Mouse (Mus musculus): Measurements from ENCODE around the gene Sorcs2. TPM values are rescaled to one million over a fixed set of nuclear protein-coding genes. Genes with fewer than 3 reads are reported as not detected.

Sorcs2 gene
- polyA plus RNA-seq, 1 experiment from 2014 or later, result 5.1 TPM

DNA sequence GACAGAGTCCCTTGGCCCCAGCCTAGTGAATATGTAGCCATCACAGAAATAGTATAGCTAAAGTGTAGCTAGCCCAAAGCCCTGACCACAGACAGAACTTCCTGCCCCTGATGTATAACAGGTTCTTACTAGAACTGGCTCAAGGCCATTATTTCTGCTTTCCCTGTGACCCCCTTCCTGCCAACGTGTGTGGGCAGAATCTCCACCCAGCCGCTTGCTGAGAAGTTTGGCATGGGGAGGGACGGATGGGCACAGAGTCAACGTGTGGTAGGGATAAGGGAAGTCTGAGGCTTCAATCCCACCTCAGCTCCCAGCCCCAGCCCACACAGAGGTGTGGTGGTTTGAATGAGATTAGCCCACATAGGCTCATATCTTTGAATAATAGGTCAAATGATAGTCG, 26.2 kb downstream of the Sorcs2 start:
- Histone ChIP-seq H3K27me3 (replicated peaks; ENCODE audit: control insufficient read depth, insufficient read depth, low read length) (no peaks in the 10 kb centered on the region), H3K9ac (ENCODE audit: low read length) (no peak overlapping the region), H3K27ac (ENCODE audit: low read depth, low read length) (no peak overlapping the region), H3K4me3 (ENCODE audit: low read depth, low read length) (no peak overlapping the region), H3K36me3 (ENCODE audit: control insufficient read depth, insufficient read depth, low read length) (no peaks in the 10 kb centered on the region), H3K4me1 (ENCODE audit: control insufficient read depth, insufficient read depth, low read length) (peaks cover 16% of the 10 kb centered on the region), H3K9me3 (replicated peaks; ENCODE audit: control insufficient read depth, low read length) (no peaks in the 10 kb centered on the region), H3K4me2 (ENCODE audit: low read length) (no peak overlapping the region)
- ATAC-seq (no peak), DNase-seq (ENCODE audit: low spot score) (no peak)
- WGBS, result 85% methylated on average over 5 of the region's 5 CpGs

DNA sequence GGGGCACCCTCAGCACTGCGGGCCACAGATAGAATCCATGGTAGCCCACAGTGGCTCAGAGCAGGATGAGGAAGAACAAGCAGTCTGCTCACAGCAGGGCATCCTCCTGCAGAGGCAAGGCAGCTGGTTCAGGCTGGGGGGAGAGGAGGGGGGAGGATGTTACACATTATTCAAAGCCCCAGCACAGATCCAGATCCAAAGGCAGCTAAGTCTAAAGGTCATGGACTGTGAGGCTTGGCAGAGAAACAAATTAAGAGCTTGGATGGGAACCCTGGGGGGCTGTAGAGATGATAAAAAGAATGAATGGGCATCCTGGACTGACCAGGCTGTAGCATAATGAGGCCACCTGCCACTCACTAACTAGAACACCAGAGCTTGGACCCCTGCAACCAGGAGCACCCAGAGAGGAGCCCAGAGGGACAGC, 28.7 kb downstream of the Sorcs2 start:
- no peaks in the 10 kb centered on the region for H3K9me3 ChIP-seq (replicated peaks; ENCODE audit: control insufficient read depth, low read length)
- no peak overlapping the region; the same call in 1 of the 2 replicates for H3K27ac ChIP-seq (ENCODE audit: low read depth, low read length)
- 19% methylated on average over 1 of the region's 1 CpGs for WGBS
- no peak overlapping the region for H3K4me3 ChIP-seq (ENCODE audit: low read depth, low read length)
- ATAC-seq, result peak; percentile 66
- no peak overlapping the region for H3K9ac ChIP-seq (ENCODE audit: low read length)
- peaks cover 16% of the 10 kb centered on the region for H3K4me1 ChIP-seq (ENCODE audit: control insufficient read depth, insufficient read depth, low read length)
- H3K4me2 ChIP-seq (ENCODE audit: low read length), result no peak overlapping the region
- peak; percentile 50 for DNase-seq (ENCODE audit: low spot score)
- H3K36me3 ChIP-seq (ENCODE audit: control insufficient read depth, insufficient read depth, low read length), result no peaks in the 10 kb centered on the region
- no peaks in the 10 kb centered on the region for H3K27me3 ChIP-seq (replicated peaks; ENCODE audit: control insufficient read depth, insufficient read depth, low read length)

DNA sequence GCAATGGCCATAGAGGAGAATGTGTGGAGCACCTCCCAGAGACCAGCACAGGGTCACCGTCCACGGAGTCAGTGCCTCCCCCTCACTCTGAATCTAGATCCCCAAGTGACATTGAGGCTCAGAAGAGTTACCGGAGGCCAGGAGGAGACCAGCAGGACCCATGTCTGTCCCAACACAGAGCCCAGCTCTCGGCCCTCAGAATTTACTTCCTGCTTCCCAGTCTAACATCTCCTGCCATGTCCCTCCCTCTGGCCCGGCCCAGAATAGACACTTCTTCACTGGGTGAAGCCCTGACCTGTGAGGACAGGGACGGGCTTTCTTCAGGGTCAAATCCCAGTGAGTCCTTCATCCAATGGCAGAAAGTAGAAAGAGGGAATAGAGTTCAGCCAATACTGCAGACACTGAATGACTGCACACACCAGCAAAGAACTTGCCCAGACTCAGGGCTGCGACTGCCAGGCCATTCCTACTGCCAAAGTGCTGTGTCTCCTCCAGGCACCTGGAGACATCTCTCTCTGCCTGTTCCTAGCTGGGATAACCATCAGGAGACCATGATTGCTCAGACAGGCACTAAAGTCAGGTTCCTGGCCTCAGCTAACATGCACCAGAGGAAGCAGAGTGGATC, 29.3 kb downstream of the Sorcs2 start:
- Histone ChIP-seq H3K4me3 (ENCODE audit: low read depth, low read length) (no peak overlapping the region), H3K27ac (ENCODE audit: low read depth, low read length) (no peak overlapping the region; the same call in 1 of the 2 replicates), H3K9me3 (replicated peaks; ENCODE audit: control insufficient read depth, low read length) (no peaks in the 10 kb centered on the region), H3K4me2 (ENCODE audit: low read length) (no peak overlapping the region), H3K27me3 (replicated peaks; ENCODE audit: control insufficient read depth, insufficient read depth, low read length) (no peaks in the 10 kb centered on the region), H3K4me1 (ENCODE audit: control insufficient read depth, insufficient read depth, low read length) (peaks cover 13% of the 10 kb centered on the region), H3K9ac (ENCODE audit: low read length) (no peak overlapping the region), H3K36me3 (ENCODE audit: control insufficient read depth, insufficient read depth, low read length) (no peaks in the 10 kb centered on the region)
- DNase-seq (ENCODE audit: low spot score), result no peak
- no peak for ATAC-seq
- 87% methylated on average over 7 of the region's 7 CpGs for WGBS

DNA sequence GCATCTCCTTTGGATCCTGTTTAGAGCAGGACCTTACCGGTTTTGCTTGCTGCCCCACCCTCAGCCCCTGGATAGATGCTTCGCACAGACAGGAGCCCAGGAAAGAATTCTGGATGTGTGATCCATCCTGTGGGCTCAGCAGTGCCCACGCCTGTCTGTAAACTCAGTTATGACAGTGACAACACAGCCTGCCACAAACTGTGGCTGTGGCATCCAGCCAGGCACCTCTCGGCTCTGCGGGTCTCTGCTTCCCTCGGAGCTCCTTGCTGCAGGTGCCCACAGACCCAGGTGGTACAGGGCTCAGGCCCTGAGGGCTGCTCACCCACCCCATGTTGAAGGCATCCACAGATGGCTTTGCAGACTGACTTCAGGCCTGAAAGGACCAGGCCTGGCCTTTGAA, 30.0 kb downstream of the Sorcs2 start:
- Histone ChIP-seq H3K9me3 (replicated peaks; ENCODE audit: control insufficient read depth, low read length) (no peaks in the 10 kb centered on the region), H3K36me3 (ENCODE audit: control insufficient read depth, insufficient read depth, low read length) (no peaks in the 10 kb centered on the region), H3K27ac (ENCODE audit: low read depth, low read length) (no peak overlapping the region), H3K9ac (ENCODE audit: low read length) (no peak overlapping the region), H3K4me3 (ENCODE audit: low read depth, low read length) (no peak overlapping the region), H3K27me3 (replicated peaks; ENCODE audit: control insufficient read depth, insufficient read depth, low read length) (no peaks in the 10 kb centered on the region), H3K4me2 (ENCODE audit: low read length) (no peak overlapping the region), H3K4me1 (ENCODE audit: control insufficient read depth, insufficient read depth, low read length) (peaks cover 6% of the 10 kb centered on the region)
- DNase-seq (ENCODE audit: low spot score), result no peak
- ATAC-seq, result 0 out of 2 replicates have a peak, but pooled peaks have one; percentile 10
- 78% methylated on average over 6 of the region's 6 CpGs for WGBS

DNA sequence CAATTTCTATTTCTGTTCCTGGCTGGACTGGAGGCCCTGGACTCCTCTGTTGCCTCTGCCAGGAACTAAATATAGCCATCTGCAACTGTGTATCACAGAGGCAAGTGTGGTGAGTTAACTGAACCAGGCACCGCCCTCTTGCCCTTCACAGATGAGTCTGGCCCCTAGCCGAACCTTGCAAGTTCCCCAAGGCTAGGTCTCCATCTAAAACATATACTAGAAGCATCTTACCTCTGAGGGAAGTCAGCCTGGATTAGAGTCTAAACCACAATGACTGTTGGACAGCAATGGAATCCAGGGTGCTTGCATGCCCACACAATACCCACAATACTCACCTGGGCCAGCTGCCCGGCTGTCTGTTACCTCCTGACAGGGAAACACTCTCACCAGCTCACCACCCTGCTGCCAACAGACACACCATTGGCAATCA, 30.7 kb downstream of the Sorcs2 start:
- WGBS, result 84% methylated on average over 3 of the region's 3 CpGs
- Histone ChIP-seq H3K9ac (ENCODE audit: low read length) (no peak overlapping the region), H3K4me3 (ENCODE audit: low read depth, low read length) (no peak overlapping the region), H3K9me3 (replicated peaks; ENCODE audit: control insufficient read depth, low read length) (no peaks in the 10 kb centered on the region), H3K27me3 (replicated peaks; ENCODE audit: control insufficient read depth, insufficient read depth, low read length) (no peaks in the 10 kb centered on the region), H3K36me3 (ENCODE audit: control insufficient read depth, insufficient read depth, low read length) (no peaks in the 10 kb centered on the region), H3K4me1 (ENCODE audit: control insufficient read depth, insufficient read depth, low read length) (peaks cover 6% of the 10 kb centered on the region), H3K4me2 (ENCODE audit: low read length) (no peak overlapping the region), H3K27ac (ENCODE audit: low read depth, low read length) (no peak overlapping the region)
- ATAC-seq (no peak), DNase-seq (ENCODE audit: low spot score) (no peak)

DNA sequence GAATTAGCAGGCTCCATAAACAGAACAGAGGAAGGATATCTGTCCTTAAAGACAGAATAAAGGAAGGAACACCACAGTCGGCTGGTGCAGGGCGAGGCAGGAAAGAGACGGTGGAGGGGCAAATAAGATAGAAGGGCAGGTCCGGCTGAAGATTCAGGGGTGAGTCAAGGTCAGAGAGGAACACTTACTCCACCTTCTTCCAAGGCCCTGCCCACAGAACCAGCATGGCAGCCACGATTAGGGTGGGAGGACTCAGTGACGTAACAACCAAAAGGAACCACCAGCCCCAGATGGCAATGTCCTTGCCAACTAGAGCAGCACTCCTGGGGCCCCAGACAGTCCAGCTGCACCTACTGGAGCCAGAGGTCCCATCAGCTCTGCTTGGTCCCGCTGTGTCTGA, 36.2 kb downstream of the Sorcs2 start:
- WGBS, result 92% methylated on average over 7 of the region's 7 CpGs
- H3K4me3 ChIP-seq (ENCODE audit: low read depth, low read length), result no peak overlapping the region
- ATAC-seq, result no peak

DNA sequence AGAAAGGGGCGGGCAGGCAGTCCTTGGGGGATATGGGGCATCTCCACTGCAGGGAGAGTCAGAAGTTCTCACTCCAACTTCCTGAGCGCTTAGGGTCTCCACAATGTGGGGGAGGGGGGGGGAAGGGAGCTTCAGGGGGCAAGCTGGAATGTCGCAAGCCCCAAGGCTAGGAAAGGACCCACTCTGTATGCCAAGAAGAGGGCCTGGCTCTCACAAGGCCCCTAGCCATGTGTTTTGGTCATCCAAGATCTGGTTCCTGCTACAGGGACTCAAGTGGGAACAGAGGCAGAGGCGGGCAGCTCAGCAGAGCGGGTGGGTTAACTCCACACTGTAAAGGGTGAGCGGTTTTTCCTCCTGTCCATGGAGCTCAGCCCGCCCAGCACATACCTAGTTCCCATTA, 37.6 kb downstream of the Sorcs2 start:
- no peak overlapping the region for H3K27ac ChIP-seq (ENCODE audit: low read depth, low read length)
- H3K4me3 ChIP-seq (ENCODE audit: low read depth, low read length), result no peak overlapping the region
- H3K4me2 ChIP-seq (ENCODE audit: low read length), result no peak overlapping the region
- ATAC-seq, result peak; percentile 40
- no peak overlapping the region for H3K9ac ChIP-seq (ENCODE audit: low read length)
- no peak for DNase-seq (ENCODE audit: low spot score)
- no peaks in the 10 kb centered on the region for H3K36me3 ChIP-seq (ENCODE audit: control insufficient read depth, insufficient read depth, low read length)
- H3K4me1 ChIP-seq (ENCODE audit: control insufficient read depth, insufficient read depth, low read length), result peaks cover 12% of the 10 kb centered on the region
- no peaks in the 10 kb centered on the region for H3K9me3 ChIP-seq (replicated peaks; ENCODE audit: control insufficient read depth, low read length)
- H3K27me3 ChIP-seq (replicated peaks; ENCODE audit: control insufficient read depth, insufficient read depth, low read length), result no peaks in the 10 kb centered on the region
- WGBS, result 89% methylated on average over 7 of the region's 7 CpGs

More for the DNA sequence above, 36.2 kb downstream of the Sorcs2 start:
- H3K4me2 ChIP-seq (ENCODE audit: low read length), result no peak overlapping the region
- peaks cover 12% of the 10 kb centered on the region for H3K4me1 ChIP-seq (ENCODE audit: control insufficient read depth, insufficient read depth, low read length)
- no peak overlapping the region for H3K9ac ChIP-seq (ENCODE audit: low read length)
- no peaks in the 10 kb centered on the region for H3K27me3 ChIP-seq (replicated peaks; ENCODE audit: control insufficient read depth, insufficient read depth, low read length)
- no peaks in the 10 kb centered on the region for H3K9me3 ChIP-seq (replicated peaks; ENCODE audit: control insufficient read depth, low read length)
- no peaks in the 10 kb centered on the region for H3K36me3 ChIP-seq (ENCODE audit: control insufficient read depth, insufficient read depth, low read length)
- DNase-seq (ENCODE audit: low spot score), result no peak
- H3K27ac ChIP-seq (ENCODE audit: low read depth, low read length), result no peak overlapping the region

DNA sequence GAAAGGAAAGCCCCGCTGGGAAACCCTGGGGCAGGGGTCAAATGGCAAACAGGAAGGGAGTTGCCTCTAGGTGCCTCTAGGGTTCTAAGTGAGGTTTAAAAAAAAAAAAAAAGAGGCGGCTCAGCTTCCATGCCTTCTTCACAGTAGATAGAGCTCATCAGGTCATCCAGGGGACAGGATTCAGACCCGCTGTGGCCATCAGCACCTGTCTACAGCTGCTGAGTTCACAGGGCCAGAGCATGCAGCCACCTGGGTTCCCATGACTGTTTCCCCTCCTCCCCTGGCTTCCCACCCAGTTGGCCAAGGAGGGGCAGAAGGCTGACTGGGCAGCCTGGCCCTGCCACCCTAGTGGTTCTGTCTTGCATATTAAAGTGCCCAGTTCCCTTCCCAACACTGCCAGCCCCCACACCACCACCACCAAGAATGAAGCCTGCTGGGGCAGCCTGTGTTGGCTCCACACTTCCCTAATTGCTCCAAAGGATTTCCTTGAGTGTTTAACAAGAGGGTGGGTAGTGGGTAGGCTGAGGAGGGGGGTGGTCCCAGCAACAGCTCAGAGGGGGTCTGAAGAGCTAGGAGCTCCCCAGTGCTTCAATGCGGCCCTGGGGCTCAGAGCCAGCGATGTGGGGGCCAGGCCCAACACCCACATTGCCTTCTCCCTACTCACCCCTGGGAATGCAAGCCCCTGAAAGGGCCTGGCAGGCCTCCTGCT, 38.2 kb downstream of the Sorcs2 start:
- ATAC-seq, result peak; percentile 69

DNA sequence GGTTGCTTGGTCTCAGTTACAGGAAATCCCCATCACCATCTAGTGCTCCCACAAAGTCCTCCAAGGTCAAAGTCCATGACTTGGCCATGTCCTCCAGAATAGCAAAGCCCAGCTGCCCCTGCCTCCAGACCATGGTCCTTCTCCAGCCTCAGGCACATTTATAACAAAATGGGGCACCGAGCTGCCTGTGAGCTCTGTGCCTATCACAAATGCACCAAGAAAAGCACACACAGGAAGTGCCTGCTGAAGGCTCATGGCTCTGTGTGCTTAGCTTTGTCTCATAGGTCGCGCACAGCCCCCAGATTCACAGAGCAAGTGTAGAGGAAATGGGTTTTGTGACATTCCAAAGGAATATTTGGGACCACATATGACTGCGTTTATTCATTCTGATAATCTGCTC, 39.8 kb downstream of the Sorcs2 start:
- Histone ChIP-seq H3K4me2 (ENCODE audit: low read length) (no peak overlapping the region), H3K9ac (ENCODE audit: low read length) (no peak overlapping the region), H3K4me1 (ENCODE audit: control insufficient read depth, insufficient read depth, low read length) (peaks cover 12% of the 10 kb centered on the region), H3K27ac (ENCODE audit: low read depth, low read length) (no peak overlapping the region), H3K9me3 (replicated peaks; ENCODE audit: control insufficient read depth, low read length) (no peaks in the 10 kb centered on the region), H3K27me3 (replicated peaks; ENCODE audit: control insufficient read depth, insufficient read depth, low read length) (no peaks in the 10 kb centered on the region), H3K4me3 (ENCODE audit: low read depth, low read length) (no peak overlapping the region), H3K36me3 (ENCODE audit: control insufficient read depth, insufficient read depth, low read length) (no peaks in the 10 kb centered on the region)
- 94% methylated on average over 4 of the region's 4 CpGs for WGBS
- no peak for DNase-seq (ENCODE audit: low spot score)
- no peak for ATAC-seq

More for the DNA sequence above, 38.2 kb downstream of the Sorcs2 start:
- no peaks in the 10 kb centered on the region for H3K27me3 ChIP-seq (replicated peaks; ENCODE audit: control insufficient read depth, insufficient read depth, low read length)
- no peak overlapping the region for H3K27ac ChIP-seq (ENCODE audit: low read depth, low read length)
- no peak overlapping the region for H3K9ac ChIP-seq (ENCODE audit: low read length)
- peaks cover 12% of the 10 kb centered on the region for H3K4me1 ChIP-seq (ENCODE audit: control insufficient read depth, insufficient read depth, low read length)
- 55% methylated on average over 5 of the region's 5 CpGs for WGBS
- H3K4me3 ChIP-seq (ENCODE audit: low read depth, low read length), result no peak overlapping the region
- H3K4me2 ChIP-seq (ENCODE audit: low read length), result no peak overlapping the region
- no peaks in the 10 kb centered on the region for H3K36me3 ChIP-seq (ENCODE audit: control insufficient read depth, insufficient read depth, low read length)
- peak; percentile 42 for DNase-seq (ENCODE audit: low spot score)
- H3K9me3 ChIP-seq (replicated peaks; ENCODE audit: control insufficient read depth, low read length), result no peaks in the 10 kb centered on the region
